Mouse (Mus musculus) forebrain, embryonic 15.5 days (tissue): ENCODE data around the gene Ndufa7. TPM values are rescaled to one million over a fixed set of nuclear protein-coding genes. Genes with fewer than 3 reads are reported as not detected.
"Not testable (repeated sequence)": the region's sequence is repeated elsewhere in the genome, so short reads cannot be mapped to it uniquely, and the experiment has no call there.

Source experiments
- ATAC-seq: fragments of 200-750 bp; cut with Nextera tagmentation; replicated peaks from 2 replicates; pipeline ENCODE4 v1.8.0; 2017; ENCODE audit warnings: mild to moderate bottlenecking, moderate TSS enrichment, moderate library complexity
- H3K27ac ChIP-seq: fragments of 300-500 bp; sonication (generic); replicated peaks from 2 replicates; pipeline ENCODE4 v1.5.1; 2015; ENCODE audit warnings: mild to moderate bottlenecking, inconsistent platforms
- H3K27me3 ChIP-seq: fragments of 300-500 bp; sonication (generic); 2 replicates; pipeline ENCODE4 v1.6.1; 2015; ENCODE audit warnings: inconsistent platforms
- H3K36me3 ChIP-seq: fragments of 300-500 bp; sonication (generic); 2 replicates; pipeline ENCODE4 v1.6.1; 2015; ENCODE audit warnings: mild to moderate bottlenecking, inconsistent platforms
- H3K4me1 ChIP-seq: fragments of 300-500 bp; sonication (generic); 2 replicates; pipeline ENCODE4 v1.6.1; 2015; ENCODE audit warnings: inconsistent platforms
- H3K4me2 ChIP-seq: fragments of 300-500 bp; sonication (generic); replicated peaks from 2 replicates; pipeline ENCODE4 v1.6.1; 2015; ENCODE audit warnings: mild to moderate bottlenecking, inconsistent platforms
- H3K4me3 ChIP-seq: fragments of 300-500 bp; sonication (generic); 2 replicates; pipeline ENCODE4 v1.5.1; 2015; ENCODE audit warnings: mild to moderate bottlenecking, inconsistent platforms
- H3K9ac ChIP-seq: fragments of 300-500 bp; sonication (generic); replicated peaks from 2 replicates; pipeline ENCODE4 v1.6.1; 2015; ENCODE audit warnings: mild to moderate bottlenecking, inconsistent platforms
- H3K9me3 ChIP-seq: fragments of 300-500 bp; sonication (generic); 2 replicates; pipeline ENCODE4 v1.6.1; 2016; ENCODE audit warnings: inconsistent platforms
- WGBS: fragments of 180-500 bp; shearing (Covaris S2); methylation state at CpG from one replicate; pipeline ENCODE4 v1.1.7; 2015; ENCODE audit warnings: mixed read lengths; 5-methylcytosine and 5-hydroxymethylcytosine counted together
- polyA plus RNA-seq: library from polyadenylated mRNA; unstranded; fragments of >200 nt; fragmentation: Nextera tagmentation; extraction: Ambion mirVana; gene quantifications from 2 replicates; pipeline ENCODE4 v1.2.1, GENCODE M21; 2015

Ndufa7 gene
- polyA plus RNA-seq, 1 experiment from 2014 or later: 417 TPM

DNA sequence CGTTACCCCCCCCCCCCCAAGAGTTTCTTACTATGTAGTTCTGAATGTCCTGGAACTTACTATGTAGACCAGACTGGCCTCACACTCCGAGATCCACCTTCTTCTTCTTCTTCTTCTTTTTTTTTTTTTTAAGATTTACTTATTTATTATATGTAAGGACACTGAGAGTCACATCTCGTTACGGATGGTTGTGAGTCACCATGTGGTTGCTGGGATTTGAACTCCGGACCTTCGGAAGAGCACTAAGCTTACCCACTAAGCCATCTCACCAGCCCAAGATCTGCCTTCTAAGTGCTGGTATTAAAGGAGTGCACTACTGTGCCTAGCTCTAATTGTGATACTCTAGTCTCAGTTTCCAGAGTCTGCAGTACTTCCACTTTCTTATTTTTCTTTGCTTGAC lies 9.0 kb upstream of the Ndufa7 start:
- 95% methylated on average over 6 of the region's 6 CpGs for WGBS
- peaks cover 14% of the 10 kb centered on the region for H3K36me3 ChIP-seq
- no peak overlapping the region for H3K4me3 ChIP-seq
- H3K27me3 ChIP-seq: no peaks in the 10 kb centered on the region
- no peak overlapping the region for H3K27ac ChIP-seq
- H3K4me2 ChIP-seq: no peak overlapping the region
- no peak overlapping the region for H3K9ac ChIP-seq
- ATAC-seq: no peak
- peaks cover 26% of the 10 kb centered on the region for H3K4me1 ChIP-seq
- H3K9me3 ChIP-seq: no peaks in the 10 kb centered on the region

DNA sequence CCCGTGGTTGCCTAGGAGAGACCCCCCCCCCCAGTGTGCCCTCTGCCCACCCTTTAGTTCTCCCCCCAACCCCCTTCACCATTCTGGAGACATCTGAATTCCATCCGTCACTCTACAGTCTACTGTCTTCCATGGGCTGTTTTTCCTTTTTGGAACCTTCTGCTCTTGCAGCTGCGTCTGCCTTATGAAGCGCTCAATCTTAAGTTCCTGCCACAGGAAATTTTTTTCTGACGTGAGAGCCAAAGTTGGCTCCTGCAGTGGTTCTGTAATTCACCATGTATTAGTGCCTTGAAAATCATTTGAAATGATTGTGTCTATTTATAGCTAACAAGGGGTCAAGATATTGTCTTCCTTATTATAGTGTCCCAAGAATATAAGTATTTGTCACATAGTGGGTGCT lies 7.8 kb upstream of the Ndufa7 start:
- peaks cover 26% of the 10 kb centered on the region for H3K36me3 ChIP-seq
- H3K4me1 ChIP-seq: peaks cover 29% of the 10 kb centered on the region
- WGBS: 65% methylated on average over 5 of the region's 5 CpGs
- ATAC-seq: no peak
- H3K4me3 ChIP-seq: peak overlapping the region; percentile 66
- H3K9ac ChIP-seq: 0 out of 2 replicates have a peak overlapping the region, but pooled peaks have one; percentile 70
- no peaks in the 10 kb centered on the region for H3K9me3 ChIP-seq
- no peaks in the 10 kb centered on the region for H3K27me3 ChIP-seq
- H3K27ac ChIP-seq: peak overlapping the region; percentile 92; the same call in 1 of the 2 replicates
- H3K4me2 ChIP-seq: peak overlapping the region; percentile 83

DNA sequence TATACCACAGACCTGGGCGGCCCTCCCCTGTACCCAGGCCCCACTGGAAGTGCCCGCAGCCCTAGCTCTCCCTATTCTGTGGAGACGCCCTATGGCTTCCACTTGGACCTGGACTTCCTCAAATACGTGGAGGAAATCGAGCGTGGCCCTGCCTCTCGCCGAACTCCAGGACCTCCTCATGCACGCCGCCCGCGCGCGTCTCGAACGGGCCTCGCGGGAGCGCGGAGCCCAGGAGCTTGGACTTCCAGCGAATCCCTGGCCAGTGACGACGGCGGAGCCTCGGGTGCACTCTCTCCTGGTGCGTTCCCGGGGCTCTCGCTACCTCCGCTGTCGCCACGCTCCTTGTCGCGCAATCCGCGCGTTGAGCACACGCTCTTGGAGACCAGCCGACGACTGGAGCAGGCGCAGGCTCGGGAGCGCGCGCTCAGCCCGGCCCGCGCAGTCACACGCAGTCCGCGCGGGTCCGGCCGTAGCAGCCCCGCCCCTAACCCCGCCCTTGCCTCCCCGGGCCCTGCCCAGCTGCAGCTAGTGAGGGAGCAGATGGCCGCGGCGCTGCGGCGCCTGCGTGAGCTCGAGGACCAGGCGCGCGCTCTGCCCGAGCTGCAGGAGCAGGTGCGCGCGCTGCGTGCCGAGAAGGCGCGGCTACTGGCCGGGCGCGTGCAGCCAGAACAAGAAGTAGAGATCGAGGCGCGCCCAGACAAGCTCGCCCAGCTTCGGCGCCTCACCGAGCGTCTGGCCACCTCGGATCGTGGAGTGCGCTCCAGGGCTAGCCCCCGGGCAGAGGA lies 7.0 kb upstream of the Ndufa7 start:
- H3K27me3 ChIP-seq: no peaks in the 10 kb centered on the region
- H3K9me3 ChIP-seq: no peaks in the 10 kb centered on the region
- peaks cover 34% of the 10 kb centered on the region for H3K36me3 ChIP-seq
- H3K27ac ChIP-seq: peak overlapping the region; percentile 92
- peaks cover 35% of the 10 kb centered on the region for H3K4me1 ChIP-seq
- H3K4me3 ChIP-seq: peak overlapping the region; percentile 66
- peak; percentile 97 for ATAC-seq
- peak overlapping the region; percentile 70 for H3K9ac ChIP-seq
- peak overlapping the region; percentile 83 for H3K4me2 ChIP-seq
- WGBS: under 1% methylated on average over 87 of the region's 89 CpGs

DNA sequence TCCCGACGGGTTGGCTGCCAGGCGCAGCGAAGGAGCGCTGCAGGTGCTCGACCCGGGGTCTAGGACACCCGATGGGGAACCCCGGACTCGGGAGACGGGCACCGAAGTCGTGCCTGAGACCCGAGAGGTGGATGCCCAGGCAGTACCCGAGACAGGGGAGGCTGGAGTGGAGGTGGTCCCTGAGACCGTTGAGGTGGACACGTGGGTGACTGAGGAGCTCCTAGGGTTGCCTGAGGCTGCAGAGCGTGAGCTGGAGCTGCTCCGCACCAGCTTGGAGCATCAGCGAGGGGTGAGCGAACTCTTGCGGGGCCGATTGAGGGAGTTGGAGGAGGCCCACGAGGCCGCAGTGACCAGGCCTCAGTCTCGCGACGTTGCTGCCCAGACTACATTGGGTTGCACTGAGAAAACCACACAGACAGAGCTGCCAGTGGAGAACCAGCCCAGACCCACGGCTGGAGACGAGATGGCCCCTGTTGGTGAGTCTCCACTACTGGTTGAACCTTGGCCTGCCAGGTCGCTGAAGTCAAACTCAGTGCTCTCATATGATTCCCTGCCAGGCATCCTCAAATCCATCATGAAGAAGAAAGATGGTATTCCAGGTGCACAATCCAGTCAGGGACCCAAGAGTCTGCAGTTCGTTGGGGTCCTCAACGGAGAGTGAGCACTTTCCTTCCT lies 6.3 kb upstream of the Ndufa7 start:
- peak overlapping the region; percentile 66 for H3K4me3 ChIP-seq
- peak overlapping the region; percentile 83 for H3K4me2 ChIP-seq
- H3K27me3 ChIP-seq: no peaks in the 10 kb centered on the region
- H3K36me3 ChIP-seq: peaks cover 41% of the 10 kb centered on the region
- peak; percentile 62 for ATAC-seq
- peak overlapping the region; percentile 92 for H3K27ac ChIP-seq
- no peaks in the 10 kb centered on the region for H3K9me3 ChIP-seq
- H3K4me1 ChIP-seq: peaks cover 43% of the 10 kb centered on the region
- peak overlapping the region; percentile 70 for H3K9ac ChIP-seq
- WGBS: 20% methylated on average over 33 of the region's 33 CpGs

DNA sequence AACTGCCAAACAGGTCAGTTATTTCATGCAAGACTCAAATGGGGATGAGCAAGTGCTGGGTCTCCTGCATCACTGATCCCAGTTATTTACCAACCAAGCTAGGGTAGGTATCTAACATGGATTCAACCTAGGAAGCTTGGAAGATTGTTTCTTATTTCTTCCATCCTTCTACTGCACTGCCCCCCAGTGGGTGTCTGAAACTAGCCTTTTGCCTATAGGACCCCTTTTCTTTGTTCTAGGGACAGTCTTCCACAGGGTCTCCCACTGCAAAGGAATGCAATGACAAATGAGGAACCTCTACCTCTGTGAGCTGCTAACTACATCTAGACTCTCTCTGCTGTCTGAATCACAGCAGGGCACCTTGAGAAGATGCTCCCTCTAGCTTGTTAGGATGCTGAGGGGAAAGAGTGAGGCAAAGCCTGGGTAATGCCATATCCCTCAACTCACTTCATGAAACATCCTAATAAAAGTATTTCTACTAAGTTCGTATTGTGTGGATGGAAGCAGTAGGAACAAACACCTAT lies 1.9 kb upstream of the Ndufa7 start:
- Histone ChIP-seq H3K36me3 (peaks cover 41% of the 10 kb centered on the region), H3K9ac (no peak overlapping the region)

DNA sequence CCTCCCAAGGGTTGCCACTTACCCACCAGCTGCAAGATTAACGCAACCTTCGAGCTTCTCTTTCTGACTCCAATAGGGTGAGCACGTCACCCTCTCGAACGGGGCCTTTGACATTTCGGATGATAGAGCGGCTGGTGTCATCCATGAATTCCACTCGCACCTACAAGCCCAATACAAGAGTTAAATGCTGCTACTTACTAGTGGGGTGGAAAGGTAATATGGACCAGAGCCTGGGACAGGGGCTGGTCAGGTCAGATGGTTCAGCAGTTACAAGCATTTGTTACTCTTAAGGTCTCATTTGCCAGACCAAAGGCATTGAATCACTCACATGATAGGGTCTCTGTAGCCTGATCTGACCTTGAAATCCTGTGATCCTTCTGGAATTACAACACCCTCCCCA lies 1.2 kb upstream of the Ndufa7 start:
- H3K4me1 ChIP-seq: peaks cover 60% of the 10 kb centered on the region
- peak overlapping the region; percentile 63 for H3K4me2 ChIP-seq
- H3K27ac ChIP-seq, H3K9me3 ChIP-seq, H3K27me3 ChIP-seq, ATAC-seq: not testable (repeated sequence)
- peak overlapping the region; percentile 78 for H3K9ac ChIP-seq
- H3K4me3 ChIP-seq: peak overlapping the region; percentile 82
- H3K36me3 ChIP-seq: peaks cover 41% of the 10 kb centered on the region
- WGBS: 82% methylated on average over 8 of the region's 8 CpGs

More for the DNA sequence above, 1.9 kb upstream of the Ndufa7 start:
- H3K9me3 ChIP-seq: no peaks in the 10 kb centered on the region
- H3K4me1 ChIP-seq: peaks cover 63% of the 10 kb centered on the region
- H3K4me3 ChIP-seq: no peak overlapping the region
- 0 out of 2 replicates have a peak overlapping the region, but pooled peaks have one; percentile 63 for H3K4me2 ChIP-seq
- H3K27ac ChIP-seq: no peak overlapping the region
- no peaks in the 10 kb centered on the region for H3K27me3 ChIP-seq
- no peak for ATAC-seq
- WGBS: 65% methylated on average over 1 of the region's 1 CpGs

DNA sequence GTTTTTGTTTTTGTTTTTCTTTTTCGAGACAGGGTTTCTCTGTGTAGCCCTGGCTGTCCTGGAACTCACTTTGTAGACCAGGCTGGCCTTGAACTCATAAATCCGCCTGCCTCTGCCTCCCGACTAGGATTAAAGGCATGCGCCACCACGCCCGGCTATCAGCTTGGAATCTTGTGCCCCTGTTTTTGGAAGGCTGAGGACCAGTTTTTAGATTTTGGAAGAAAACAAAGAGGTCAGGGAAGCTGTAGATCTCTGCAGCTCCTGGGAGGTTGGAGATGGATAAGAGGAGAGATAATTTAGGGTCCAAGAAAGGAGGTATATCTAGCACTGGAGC lies 592 bp downstream of the Ndufa7 start:
- H3K4me2 ChIP-seq: peak overlapping the region; percentile 69
- WGBS: 6% methylated on average over 6 of the region's 6 CpGs

DNA sequence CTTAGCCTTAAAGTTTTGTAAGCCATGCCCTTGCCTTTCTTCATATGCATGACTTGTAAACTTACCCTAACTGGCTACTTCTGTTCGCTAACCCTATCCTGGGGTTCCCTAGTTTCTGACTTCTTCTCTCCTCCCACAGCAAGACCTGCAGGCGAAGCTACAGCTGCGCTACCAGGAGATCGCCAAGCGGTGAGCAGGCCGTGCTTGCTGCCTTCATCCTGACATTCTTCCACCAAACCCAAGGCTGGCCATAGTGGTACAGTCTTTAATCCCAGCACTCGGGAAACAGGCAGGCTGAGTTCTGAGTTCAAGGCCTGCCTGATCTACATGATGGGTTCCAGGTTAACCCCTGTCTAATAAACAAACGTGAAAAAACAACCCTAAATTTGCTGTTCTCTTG lies 1.1 kb downstream of the Ndufa7 start:
- Histone ChIP-seq H3K27me3 (no peaks in the 10 kb centered on the region), H3K9ac (peak overlapping the region; percentile 82; the same call in 1 of the 2 replicates), H3K9me3 (no peaks in the 10 kb centered on the region), H3K36me3 (peaks cover 37% of the 10 kb centered on the region), H3K4me2 (peak overlapping the region; percentile 69), H3K4me3 (peak overlapping the region; percentile 82), H3K27ac (no peak overlapping the region), H3K4me1 (peaks cover 53% of the 10 kb centered on the region)
- WGBS: 83% methylated on average over 8 of the region's 8 CpGs
- ATAC-seq: no peak

More for the DNA sequence above, 592 bp downstream of the Ndufa7 start:
- Histone ChIP-seq H3K4me3 (peak overlapping the region; percentile 82), H3K9ac (peak overlapping the region; percentile 82), H3K27ac (peak overlapping the region; percentile 92), H3K4me1 (peaks cover 58% of the 10 kb centered on the region), H3K36me3 (peaks cover 37% of the 10 kb centered on the region)
- not testable (repeated sequence) for ATAC-seq, H3K27me3 ChIP-seq, H3K9me3 ChIP-seq

DNA sequence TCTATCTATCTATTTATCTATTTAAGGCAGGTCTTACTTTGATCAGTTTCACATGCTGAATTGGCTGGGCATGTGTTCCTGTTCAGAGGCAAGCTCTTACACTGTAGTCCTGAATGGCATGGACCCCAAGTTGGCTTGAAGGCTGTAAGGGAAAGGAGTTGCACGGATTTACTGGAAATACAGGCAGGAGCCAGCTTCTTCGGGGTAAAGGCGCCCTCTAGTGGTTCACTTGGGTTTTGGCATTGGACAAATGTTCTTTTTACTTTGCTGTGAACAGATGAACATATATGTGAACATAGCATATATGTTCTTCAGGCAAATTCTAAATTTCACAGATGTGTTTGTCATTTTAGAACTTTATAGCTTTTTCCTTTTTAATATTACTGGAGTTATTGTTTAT lies 2.5 kb downstream of the Ndufa7 start:
- Histone ChIP-seq H3K27me3 (no peaks in the 10 kb centered on the region), H3K27ac (no peak overlapping the region), H3K4me1 (peaks cover 44% of the 10 kb centered on the region), H3K4me2 (no peak overlapping the region), H3K9me3 (no peaks in the 10 kb centered on the region), H3K9ac (no peak overlapping the region), H3K4me3 (no peak overlapping the region), H3K36me3 (peaks cover 35% of the 10 kb centered on the region)
- ATAC-seq: no peak
- WGBS: under 1% methylated on average over 3 of the region's 3 CpGs

DNA sequence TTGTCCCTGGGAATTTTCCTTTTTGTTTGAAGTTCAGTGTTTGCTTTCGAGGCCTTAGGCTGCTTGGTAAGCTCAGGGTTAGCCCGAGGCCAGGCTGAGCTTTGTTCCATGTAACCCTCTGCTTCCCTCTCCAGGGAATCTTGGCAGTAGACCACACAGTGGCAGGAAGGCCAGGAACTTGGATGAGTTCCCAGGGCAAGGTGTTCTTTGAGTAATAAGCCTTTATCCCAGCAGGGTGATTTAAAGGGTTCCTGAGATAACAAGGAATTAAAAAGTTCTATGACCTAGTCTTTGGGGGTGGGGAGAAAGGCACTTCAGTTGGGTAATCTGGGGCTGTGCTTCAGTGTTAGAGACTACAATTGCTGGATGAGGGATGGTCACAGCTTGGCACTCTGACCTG lies 4.5 kb downstream of the Ndufa7 start:
- Histone ChIP-seq H3K9ac (no peak overlapping the region), H3K4me2 (no peak overlapping the region), H3K9me3 (no peaks in the 10 kb centered on the region), H3K36me3 (peaks cover 39% of the 10 kb centered on the region), H3K4me1 (peaks cover 26% of the 10 kb centered on the region), H3K27ac (no peak overlapping the region), H3K4me3 (no peak overlapping the region), H3K27me3 (no peaks in the 10 kb centered on the region)
- ATAC-seq: no peak
- WGBS: 40% methylated on average over 2 of the region's 2 CpGs

DNA sequence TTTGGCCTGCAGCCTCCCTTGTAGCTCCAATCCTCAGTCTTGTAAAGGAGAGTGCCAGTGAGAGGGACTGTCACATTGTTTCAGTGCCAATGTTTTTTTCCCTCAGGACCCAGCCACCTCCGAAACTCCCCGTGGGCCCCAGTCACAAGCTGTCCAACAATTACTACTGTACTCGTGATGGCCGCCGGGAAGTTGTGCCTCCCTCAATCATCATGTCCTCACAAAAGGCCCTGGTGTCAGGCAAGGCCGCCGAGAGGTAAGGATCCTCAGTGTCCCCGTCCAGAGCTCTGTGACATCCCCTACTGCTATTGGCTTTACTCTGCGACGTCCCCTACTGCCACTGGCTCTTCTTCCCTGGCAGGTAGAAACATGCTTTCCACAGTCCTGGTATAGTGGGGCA lies 5.2 kb downstream of the Ndufa7 start:
- H3K4me2 ChIP-seq: no peak overlapping the region
- 84% methylated on average over 10 of the region's 10 CpGs for WGBS
- no peak overlapping the region for H3K9ac ChIP-seq
- H3K9me3 ChIP-seq: no peaks in the 10 kb centered on the region
- H3K27me3 ChIP-seq: no peaks in the 10 kb centered on the region
- peaks cover 26% of the 10 kb centered on the region for H3K4me1 ChIP-seq
- ATAC-seq: no peak
- H3K36me3 ChIP-seq: peaks cover 46% of the 10 kb centered on the region
- no peak overlapping the region for H3K27ac ChIP-seq
- H3K4me3 ChIP-seq: no peak overlapping the region
